Mouse (Mus musculus): ENCODE data around the gene Kpnb1. TPM values are rescaled to one million over a fixed set of nuclear protein-coding genes. Genes with fewer than 3 reads are reported as not detected.

The Kpnb1 gene
- polyA plus RNA-seq (2015; fragmentation: Nextera tagmentation; extraction: Ambion mirVana), result 51.0 and 54.6 TPM in 2 replicates

DNA sequence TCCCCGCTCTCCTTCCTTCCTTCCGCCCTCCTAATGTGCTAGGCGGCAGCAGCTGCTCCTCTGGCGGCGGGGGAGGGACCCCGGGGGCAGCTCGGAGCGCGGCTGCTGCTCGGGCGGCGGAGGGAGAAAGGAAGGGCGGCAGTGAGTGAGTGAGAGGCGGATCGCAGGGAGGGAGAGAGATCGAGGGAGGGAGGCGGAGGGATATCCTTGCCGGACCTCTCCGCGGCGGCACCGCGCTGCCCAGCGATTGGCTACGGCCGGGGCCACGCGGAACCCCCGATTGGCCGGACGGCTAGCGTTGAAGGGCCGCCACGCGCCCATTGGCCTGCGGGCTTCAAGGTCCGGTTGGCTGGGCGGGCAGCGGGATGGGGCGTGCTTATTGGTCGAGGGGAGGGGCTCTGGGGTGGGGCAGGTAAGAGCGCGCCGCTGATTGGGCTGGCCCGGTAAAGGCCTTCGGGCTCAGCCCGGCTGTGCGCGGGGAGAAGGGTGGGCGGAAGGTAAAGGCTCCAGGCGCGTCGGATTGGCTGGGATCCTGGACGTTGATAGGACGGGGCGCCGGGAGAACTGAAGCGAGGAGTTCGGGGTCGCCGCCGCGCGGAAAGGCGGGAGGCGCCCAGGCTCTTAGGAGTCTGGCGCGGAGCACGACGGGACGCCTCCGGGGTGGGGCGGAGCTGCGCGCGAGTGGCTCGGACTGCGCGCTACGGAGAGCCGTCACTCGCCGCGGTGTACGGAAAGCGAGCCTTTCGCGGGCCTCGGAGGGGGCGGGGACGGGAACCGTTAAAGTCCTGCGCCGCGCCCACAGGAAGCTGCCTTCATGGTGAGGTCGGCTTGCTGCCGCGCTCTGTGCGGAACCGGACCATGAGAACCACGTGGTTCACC, at the start of gene Kpnb1:
TSS of gene Kpnb1 (minus strand) at position 118 of the 879 bp plus-strand sequence.
- H3K36me3 ChIP-seq (ENCODE audit: insufficient read depth, low read length), result peaks cover 20% of the 10 kb centered on the region
- 0% methylated on average over 70 of the region's 101 CpGs for WGBS
- peak within 1 kb of the TSS; percentile 98 for H3K27ac ChIP-seq (ENCODE audit: low read length)
- peak within 1 kb of the TSS; percentile 84 for H3K4me3 ChIP-seq (ENCODE audit: low read length)
- no peaks in the 10 kb centered on the region for H3K27me3 ChIP-seq (ENCODE audit: insufficient read depth, low read length)
- ATAC-seq (ENCODE audit: low FRiP score, low TSS enrichment), result peak; percentile 97
- peak within 1 kb of the TSS; percentile 89 for H3K4me2 ChIP-seq (replicated peaks; ENCODE audit: low read depth, low read length)
- H3K9me3 ChIP-seq (ENCODE audit: low read length), result no peaks in the 10 kb centered on the region
- peaks cover 27% of the 10 kb centered on the region for H3K4me1 ChIP-seq (ENCODE audit: insufficient read depth, low read length)
- H3K9ac ChIP-seq (replicated peaks; ENCODE audit: low read length), result peak within 1 kb of the TSS; percentile 95

DNA sequence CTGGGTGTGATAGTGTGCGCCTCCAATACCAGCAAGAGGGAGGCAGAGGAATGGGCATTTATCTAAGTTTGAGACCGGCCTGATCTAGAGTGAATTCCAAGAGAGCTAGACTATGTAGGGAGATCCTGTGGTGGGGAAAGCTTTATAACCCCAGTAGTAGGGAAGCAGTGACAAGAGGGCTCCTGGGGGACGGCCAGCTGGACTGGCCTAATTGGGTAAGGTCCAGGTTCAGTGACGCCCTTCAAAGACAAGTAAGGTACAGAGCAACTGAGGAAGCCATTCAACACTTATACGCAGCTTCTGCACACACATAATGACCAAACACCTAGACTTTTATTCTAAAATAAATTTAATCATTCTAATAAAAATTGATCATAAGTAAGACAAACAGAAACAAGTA, 44.8 kb upstream of the Kpnb1 start:
- no peak for ATAC-seq (ENCODE audit: low FRiP score, low TSS enrichment)
- Histone ChIP-seq H3K9me3 (ENCODE audit: low read length) (no peaks in the 10 kb centered on the region), H3K4me2 (replicated peaks; ENCODE audit: low read depth, low read length) (no peak overlapping the region), H3K27ac (ENCODE audit: low read length) (no peak overlapping the region), H3K36me3 (ENCODE audit: insufficient read depth, low read length) (peaks cover 47% of the 10 kb centered on the region), H3K27me3 (ENCODE audit: insufficient read depth, low read length) (no peaks in the 10 kb centered on the region), H3K4me3 (ENCODE audit: low read length) (no peak overlapping the region), H3K9ac (replicated peaks; ENCODE audit: low read length) (no peak overlapping the region), H3K4me1 (ENCODE audit: insufficient read depth, low read length) (no peaks in the 10 kb centered on the region)
- WGBS, result 93% methylated on average over 5 of the region's 5 CpGs

DNA sequence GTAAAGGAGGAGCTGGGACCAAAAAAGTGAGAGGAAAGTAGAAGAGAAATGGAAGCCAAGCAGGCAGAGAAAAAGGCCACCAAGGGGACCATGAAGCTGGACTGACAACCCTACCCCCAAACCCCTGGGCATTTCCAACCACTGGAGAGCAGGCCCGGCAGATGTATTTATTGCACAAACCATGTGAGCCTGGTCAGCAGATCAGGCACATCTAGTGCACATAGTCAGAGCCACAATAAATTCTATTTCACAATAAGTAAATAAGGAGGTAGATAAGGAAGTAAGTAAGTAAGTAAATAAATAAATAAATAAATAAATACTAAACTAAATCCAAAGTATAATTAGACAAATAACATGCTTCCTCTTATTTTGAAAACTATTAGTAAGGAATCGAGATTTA, 41.7 kb upstream of the Kpnb1 start:
- Histone ChIP-seq H3K4me1 (ENCODE audit: insufficient read depth, low read length) (no peaks in the 10 kb centered on the region), H3K27ac (ENCODE audit: low read length) (no peak overlapping the region), H3K4me3 (ENCODE audit: low read length) (no peak overlapping the region), H3K9ac (replicated peaks; ENCODE audit: low read length) (no peak overlapping the region), H3K9me3 (ENCODE audit: low read length) (no peaks in the 10 kb centered on the region), H3K4me2 (replicated peaks; ENCODE audit: low read depth, low read length) (no peak overlapping the region), H3K36me3 (ENCODE audit: insufficient read depth, low read length) (peaks cover 44% of the 10 kb centered on the region), H3K27me3 (ENCODE audit: insufficient read depth, low read length) (no peaks in the 10 kb centered on the region)
- WGBS, result 97% methylated on average over 2 of the region's 2 CpGs
- no peak for ATAC-seq (ENCODE audit: low FRiP score, low TSS enrichment)

GRCm38 (mm10) chr11:97228985-97229384, 41.3 kb upstream of the Kpnb1 start:
- no peaks in the 10 kb centered on the region for H3K4me1 ChIP-seq (ENCODE audit: insufficient read depth, low read length)
- no peak overlapping the region for H3K4me2 ChIP-seq (replicated peaks; ENCODE audit: low read depth, low read length)
- H3K9me3 ChIP-seq (ENCODE audit: low read length), result no peaks in the 10 kb centered on the region
- WGBS, result 86% methylated on average over 7 of the region's 7 CpGs
- no peak overlapping the region for H3K27ac ChIP-seq (ENCODE audit: low read length)
- no peak overlapping the region for H3K4me3 ChIP-seq (ENCODE audit: low read length)
- H3K36me3 ChIP-seq (ENCODE audit: insufficient read depth, low read length), result peaks cover 42% of the 10 kb centered on the region
- H3K9ac ChIP-seq (replicated peaks; ENCODE audit: low read length), result no peak overlapping the region
- H3K27me3 ChIP-seq (ENCODE audit: insufficient read depth, low read length), result no peaks in the 10 kb centered on the region
- ATAC-seq (ENCODE audit: low FRiP score, low TSS enrichment), result no peak

DNA sequence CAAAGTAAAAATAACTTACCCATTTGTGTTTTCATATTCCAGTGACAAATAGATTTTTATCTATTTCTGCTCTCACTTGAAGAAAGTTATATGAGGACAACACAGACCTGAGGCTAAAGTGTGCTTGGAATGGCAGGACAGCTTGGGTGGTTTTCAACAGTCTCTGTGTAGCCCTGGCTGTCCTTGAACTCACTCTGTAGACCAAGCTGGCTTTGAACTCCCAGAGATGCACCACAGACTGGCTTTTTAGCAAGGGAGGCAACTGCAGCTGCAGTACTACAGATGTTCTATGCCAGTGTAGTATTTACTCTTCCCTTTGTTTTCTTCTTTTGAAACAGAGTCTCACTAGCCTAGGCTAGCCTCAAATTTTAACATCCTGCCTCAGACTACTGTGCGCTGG, 38.5 kb upstream of the Kpnb1 start:
- Histone ChIP-seq H3K27me3 (ENCODE audit: insufficient read depth, low read length) (no peaks in the 10 kb centered on the region), H3K4me2 (replicated peaks; ENCODE audit: low read depth, low read length) (no peak overlapping the region), H3K4me1 (ENCODE audit: insufficient read depth, low read length) (no peaks in the 10 kb centered on the region), H3K27ac (ENCODE audit: low read length) (no peak overlapping the region), H3K9me3 (ENCODE audit: low read length) (no peaks in the 10 kb centered on the region), H3K36me3 (ENCODE audit: insufficient read depth, low read length) (peaks cover 48% of the 10 kb centered on the region), H3K9ac (replicated peaks; ENCODE audit: low read length) (no peak overlapping the region), H3K4me3 (ENCODE audit: low read length) (no peak overlapping the region)
- no peak for ATAC-seq (ENCODE audit: low FRiP score, low TSS enrichment)
- WGBS, result 100% methylated on average over 1 of the region's 1 CpGs

GRCm38 (mm10) chr11:97223485-97223884, 35.8 kb upstream of the Kpnb1 start:
- 75% methylated on average over 3 of the region's 3 CpGs for WGBS
- no peak overlapping the region for H3K4me3 ChIP-seq (ENCODE audit: low read length)
- H3K4me1 ChIP-seq (ENCODE audit: insufficient read depth, low read length), result no peaks in the 10 kb centered on the region
- H3K9me3 ChIP-seq (ENCODE audit: low read length), result no peaks in the 10 kb centered on the region
- peaks cover 44% of the 10 kb centered on the region; the same call in 1 of the 2 replicates for H3K36me3 ChIP-seq (ENCODE audit: insufficient read depth, low read length)
- H3K4me2 ChIP-seq (replicated peaks; ENCODE audit: low read depth, low read length), result no peak overlapping the region
- no peaks in the 10 kb centered on the region for H3K27me3 ChIP-seq (ENCODE audit: insufficient read depth, low read length)
- ATAC-seq (ENCODE audit: low FRiP score, low TSS enrichment), result no peak
- no peak overlapping the region for H3K9ac ChIP-seq (replicated peaks; ENCODE audit: low read length)
- no peak overlapping the region for H3K27ac ChIP-seq (ENCODE audit: low read length)

DNA sequence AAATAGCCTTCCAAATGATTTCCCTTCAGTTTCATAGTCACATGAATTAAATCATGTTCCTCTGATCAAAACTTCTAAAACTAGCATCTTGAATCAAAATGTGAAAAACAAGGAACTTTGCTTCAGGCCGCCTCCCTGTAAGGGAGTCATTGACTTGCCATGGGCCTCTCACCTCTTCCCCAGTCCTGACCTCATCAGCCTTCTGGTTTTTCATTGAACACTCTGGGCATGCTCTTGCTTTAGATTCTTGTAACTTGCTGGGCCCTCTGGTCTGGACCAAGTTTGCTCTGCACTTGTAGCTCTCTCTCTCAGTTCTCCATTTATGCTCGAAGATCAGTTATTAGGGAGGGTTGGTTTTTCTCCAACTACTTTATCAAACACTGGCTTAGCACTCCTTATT, 33.9 kb upstream of the Kpnb1 start:
- WGBS, result 97% methylated on average over 2 of the region's 2 CpGs
- Histone ChIP-seq H3K4me3 (ENCODE audit: low read length) (no peak overlapping the region), H3K4me2 (replicated peaks; ENCODE audit: low read depth, low read length) (no peak overlapping the region), H3K36me3 (ENCODE audit: insufficient read depth, low read length) (peaks cover 60% of the 10 kb centered on the region), H3K27me3 (ENCODE audit: insufficient read depth, low read length) (no peaks in the 10 kb centered on the region), H3K4me1 (ENCODE audit: insufficient read depth, low read length) (no peaks in the 10 kb centered on the region), H3K27ac (ENCODE audit: low read length) (no peak overlapping the region), H3K9ac (replicated peaks; ENCODE audit: low read length) (no peak overlapping the region), H3K9me3 (ENCODE audit: low read length) (no peaks in the 10 kb centered on the region)
- ATAC-seq (ENCODE audit: low FRiP score, low TSS enrichment), result no peak

DNA sequence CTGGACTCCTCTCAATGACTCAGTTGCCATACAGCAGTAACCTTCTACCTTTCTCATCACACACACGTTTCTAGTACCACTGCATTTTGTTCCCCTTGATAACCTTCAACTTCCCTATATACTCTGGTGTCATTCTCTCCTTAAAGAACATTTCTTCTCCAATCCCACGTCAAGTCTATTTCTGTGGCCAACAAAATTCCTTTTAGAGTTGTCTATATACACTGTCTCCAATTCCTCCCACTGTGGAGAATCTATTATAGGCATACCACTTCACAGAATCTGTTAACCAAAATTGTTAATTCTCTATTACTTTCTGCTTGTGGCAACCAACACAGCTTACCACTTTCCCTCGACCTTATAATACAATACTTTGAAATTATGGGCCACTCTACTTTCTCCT, 32.5 kb upstream of the Kpnb1 start:
- Histone ChIP-seq H3K4me2 (replicated peaks; ENCODE audit: low read depth, low read length) (no peak overlapping the region), H3K27ac (ENCODE audit: low read length) (no peak overlapping the region), H3K4me3 (ENCODE audit: low read length) (no peak overlapping the region), H3K4me1 (ENCODE audit: insufficient read depth, low read length) (no peaks in the 10 kb centered on the region), H3K9ac (replicated peaks; ENCODE audit: low read length) (no peak overlapping the region), H3K27me3 (ENCODE audit: insufficient read depth, low read length) (no peaks in the 10 kb centered on the region), H3K36me3 (ENCODE audit: insufficient read depth, low read length) (peaks cover 68% of the 10 kb centered on the region), H3K9me3 (ENCODE audit: low read length) (no peaks in the 10 kb centered on the region)
- ATAC-seq (ENCODE audit: low FRiP score, low TSS enrichment), result no peak
- 90% methylated on average over 3 of the region's 3 CpGs for WGBS

GRCm38 (mm10) chr11:97214411-97214810, 26.7 kb upstream of the Kpnb1 start:
- no peak for ATAC-seq (ENCODE audit: low FRiP score, low TSS enrichment)
- Histone ChIP-seq H3K4me2 (replicated peaks; ENCODE audit: low read depth, low read length) (no peak overlapping the region), H3K4me3 (ENCODE audit: low read length) (no peak overlapping the region), H3K27me3 (ENCODE audit: insufficient read depth, low read length) (no peaks in the 10 kb centered on the region), H3K9me3 (ENCODE audit: low read length) (no peaks in the 10 kb centered on the region), H3K4me1 (ENCODE audit: insufficient read depth, low read length) (no peaks in the 10 kb centered on the region), H3K27ac (ENCODE audit: low read length) (no peak overlapping the region), H3K36me3 (ENCODE audit: insufficient read depth, low read length) (peaks cover 62% of the 10 kb centered on the region), H3K9ac (replicated peaks; ENCODE audit: low read length) (no peak overlapping the region)
- WGBS, result 87% methylated on average over 5 of the region's 5 CpGs

DNA sequence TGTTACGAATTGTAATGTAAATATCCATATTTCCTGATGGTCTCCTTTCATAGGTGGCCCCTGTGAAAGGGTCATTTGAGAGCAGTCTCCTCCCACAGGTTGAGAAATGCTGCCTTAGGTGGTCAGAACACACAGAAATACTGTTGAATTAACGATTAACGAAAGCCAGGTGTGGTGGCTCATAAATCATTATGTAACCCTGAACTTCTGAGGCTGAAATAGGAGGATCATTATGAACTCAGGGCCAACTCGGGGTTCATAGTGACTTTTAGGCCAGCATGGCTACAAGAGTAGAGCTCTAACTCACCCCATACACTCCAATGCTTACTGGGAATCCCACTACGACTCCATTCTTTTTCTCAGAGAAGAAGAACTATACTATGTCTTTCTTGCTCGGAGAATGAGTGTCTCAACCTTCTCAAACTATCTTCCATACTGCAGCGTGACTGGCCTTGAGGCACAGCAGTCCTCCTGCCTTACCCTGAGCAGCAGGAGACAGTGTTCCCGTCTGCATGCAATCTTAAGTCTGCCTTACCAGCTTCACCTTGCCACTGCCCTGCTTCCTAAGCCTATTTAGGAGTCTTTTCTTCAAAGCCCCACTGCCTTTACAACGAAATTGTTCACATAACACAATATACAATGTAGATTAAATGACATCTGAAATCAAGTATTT, 23.2 kb upstream of the Kpnb1 start:
- Histone ChIP-seq H3K4me2 (replicated peaks; ENCODE audit: low read depth, low read length) (no peak overlapping the region), H3K9ac (replicated peaks; ENCODE audit: low read length) (no peak overlapping the region), H3K27ac (ENCODE audit: low read length) (peak overlapping the region; percentile 20; the same call in 1 of the 2 replicates), H3K36me3 (ENCODE audit: insufficient read depth, low read length) (peaks cover 49% of the 10 kb centered on the region), H3K4me3 (ENCODE audit: low read length) (no peak overlapping the region), H3K9me3 (ENCODE audit: low read length) (no peaks in the 10 kb centered on the region), H3K4me1 (ENCODE audit: insufficient read depth, low read length) (no peaks in the 10 kb centered on the region), H3K27me3 (ENCODE audit: insufficient read depth, low read length) (no peaks in the 10 kb centered on the region)
- ATAC-seq (ENCODE audit: low FRiP score, low TSS enrichment), result no peak
- 62% methylated on average over 9 of the region's 9 CpGs for WGBS

Measured in kidney, embryonic 16.5 days (tissue).